Mouse (Mus musculus): ENCODE results near the gene Tom1l1. TPM values are rescaled to one million over a fixed set of nuclear protein-coding genes. Genes with fewer than 3 reads are reported as not detected.
A peak's percentile ranks its signal among the peaks of the same experiment; 100 is the strongest.
"Not testable (repeated sequence)": the region's sequence is repeated elsewhere in the genome, so short reads cannot be mapped to it uniquely, and the experiment has no call there.

Gene Tom1l1
- polyA plus RNA-seq, 1 experiment from 2014 or later = 24.0 TPM

GRCm38 (mm10) chr11:90711596-90711995 lies 23.4 kb upstream of the Tom1l1 start:
- Histone ChIP-seq H3K9ac (replicated peaks) (no peak overlapping the region), H3K4me3 (ENCODE audit: low read depth, low read length) (no peak overlapping the region), H3K36me3 (replicated peaks; ENCODE audit: insufficient read depth, low read length) (no peaks in the 10 kb centered on the region), H3K9me3 (ENCODE audit: low read length) (no peaks in the 10 kb centered on the region), H3K27me3 (ENCODE audit: insufficient read depth, low read length) (no peaks in the 10 kb centered on the region), H3K27ac (ENCODE audit: low read depth) (no peak overlapping the region), H3K4me1 (ENCODE audit: insufficient read depth) (no peaks in the 10 kb centered on the region), H3K4me2 (ENCODE audit: low read depth, low read length) (no peak overlapping the region)
- WGBS (ENCODE audit: insufficient replicate concordance) = 78% methylated on average over 9 of the region's 9 CpGs
- DNase-seq (no peak), ATAC-seq (no peak)
- TF ChIP-seq EP300 (IDR thresholded peaks at IDR 0.05; ENCODE audit: low read depth) = no peak

GRCm38 (mm10) chr11:90707134-90707533 lies 19.0 kb upstream of the Tom1l1 start:
- H3K36me3 ChIP-seq (replicated peaks; ENCODE audit: insufficient read depth, low read length); H3K4me1 ChIP-seq (ENCODE audit: insufficient read depth); ATAC-seq; H3K9ac ChIP-seq (replicated peaks); DNase-seq; H3K27ac ChIP-seq (ENCODE audit: low read depth); H3K27me3 ChIP-seq (ENCODE audit: insufficient read depth, low read length); H3K4me3 ChIP-seq (ENCODE audit: low read depth, low read length); H3K9me3 ChIP-seq (ENCODE audit: low read length); H3K4me2 ChIP-seq (ENCODE audit: low read depth, low read length): not testable (repeated sequence)
- peak; percentile 46 for TF ChIP-seq CTCF (IDR thresholded peaks at IDR 0.05; ENCODE audit: low read depth)
- 72% methylated on average over 1 of the region's 1 CpGs for WGBS (ENCODE audit: insufficient replicate concordance)

GRCm38 (mm10) chr11:90697480-90698240 lies 9.5 kb upstream of the Tom1l1 start:
- Histone ChIP-seq H3K4me2 (ENCODE audit: low read depth, low read length) (peak overlapping the region; percentile 42), H3K9me3 (ENCODE audit: low read length) (no peaks in the 10 kb centered on the region), H3K4me1 (ENCODE audit: insufficient read depth) (no peaks in the 10 kb centered on the region), H3K4me3 (ENCODE audit: low read depth, low read length) (no peak overlapping the region), H3K9ac (replicated peaks) (no peak overlapping the region), H3K36me3 (replicated peaks; ENCODE audit: insufficient read depth, low read length) (no peaks in the 10 kb centered on the region), H3K27ac (ENCODE audit: low read depth) (no peak overlapping the region), H3K27me3 (ENCODE audit: insufficient read depth, low read length) (0 out of 2 replicates have a peak, but pooled peaks cover 3% of the 10 kb centered on the region)
- ATAC-seq (peak; percentile 85), DNase-seq (peak; percentile 83)
- TF ChIP-seq EP300 (IDR thresholded peaks at IDR 0.05; ENCODE audit: low read depth) (peak; percentile 30; the same call in 1 of the 2 replicates), CTCF (IDR thresholded peaks at IDR 0.05; ENCODE audit: low read depth) (peak; percentile 97)
- 22% methylated on average over 10 of the region's 10 CpGs for WGBS (ENCODE audit: insufficient replicate concordance)

- H3K4me3 ChIP-seq (ENCODE audit: low read depth, low read length) = no peak overlapping the region
- ATAC-seq (no peak), DNase-seq (no peak)
- no peaks in the 10 kb centered on the region for H3K9me3 ChIP-seq (ENCODE audit: low read length)
- H3K27ac ChIP-seq (ENCODE audit: low read depth) = no peak overlapping the region
- WGBS (ENCODE audit: insufficient replicate concordance) = 66% methylated on average over 9 of the region's 9 CpGs
- no peaks in the 10 kb centered on the region for H3K36me3 ChIP-seq (replicated peaks; ENCODE audit: insufficient read depth, low read length)
- no peak overlapping the region for H3K4me2 ChIP-seq (ENCODE audit: low read depth, low read length)
- no peaks in the 10 kb centered on the region for H3K4me1 ChIP-seq (ENCODE audit: insufficient read depth)
- H3K27me3 ChIP-seq (ENCODE audit: insufficient read depth, low read length) = 0 out of 2 replicates have a peak, but pooled peaks cover 3% of the 10 kb centered on the region
- H3K9ac ChIP-seq (replicated peaks) = no peak overlapping the region
- TF ChIP-seq CTCF (IDR thresholded peaks at IDR 0.05; ENCODE audit: low read depth) (no peak), EP300 (IDR thresholded peaks at IDR 0.05; ENCODE audit: low read depth) (no peak)
Observed at GRCm38 (mm10) chr11:90695811-90696210, 7.6 kb upstream of the Tom1l1 start.

GRCm38 (mm10) chr11:90694206-90694605 lies 6.0 kb upstream of the Tom1l1 start:
- H3K9me3 ChIP-seq (ENCODE audit: low read length) = no peaks in the 10 kb centered on the region
- H3K9ac ChIP-seq (replicated peaks) = no peak overlapping the region
- ATAC-seq (no peak), DNase-seq (no peak)
- H3K27me3 ChIP-seq (ENCODE audit: insufficient read depth, low read length) = 0 out of 2 replicates have a peak, but pooled peaks cover 3% of the 10 kb centered on the region
- H3K4me2 ChIP-seq (ENCODE audit: low read depth, low read length) = no peak overlapping the region
- WGBS (ENCODE audit: insufficient replicate concordance) = 59% methylated on average over 4 of the region's 4 CpGs
- no peaks in the 10 kb centered on the region for H3K36me3 ChIP-seq (replicated peaks; ENCODE audit: insufficient read depth, low read length)
- H3K4me1 ChIP-seq (ENCODE audit: insufficient read depth) = no peaks in the 10 kb centered on the region
- TF ChIP-seq CTCF (IDR thresholded peaks at IDR 0.05; ENCODE audit: low read depth) (no peak), EP300 (IDR thresholded peaks at IDR 0.05; ENCODE audit: low read depth) (no peak)
- H3K4me3 ChIP-seq (ENCODE audit: low read depth, low read length) = no peak overlapping the region
- H3K27ac ChIP-seq (ENCODE audit: low read depth) = no peak overlapping the region

- Histone ChIP-seq H3K4me1 (ENCODE audit: insufficient read depth) (peaks cover 18% of the 10 kb centered on the region), H3K4me2 (ENCODE audit: low read depth, low read length) (no peak overlapping the region), H3K9ac (replicated peaks) (no peak overlapping the region), H3K4me3 (ENCODE audit: low read depth, low read length) (no peak overlapping the region), H3K9me3 (ENCODE audit: low read length) (no peaks in the 10 kb centered on the region), H3K27ac (ENCODE audit: low read depth) (no peak overlapping the region), H3K27me3 (ENCODE audit: insufficient read depth, low read length) (no peaks in the 10 kb centered on the region), H3K36me3 (replicated peaks; ENCODE audit: insufficient read depth, low read length) (no peaks in the 10 kb centered on the region)
- DNase-seq (no peak), ATAC-seq (no peak)
- 74% methylated on average over 6 of the region's 6 CpGs for WGBS (ENCODE audit: insufficient replicate concordance)
- TF ChIP-seq EP300 (IDR thresholded peaks at IDR 0.05; ENCODE audit: low read depth) (no peak), CTCF (IDR thresholded peaks at IDR 0.05; ENCODE audit: low read depth) (no peak)
Observed at GRCm38 (mm10) chr11:90690361-90690760, 2.2 kb upstream of the Tom1l1 start.
